Mouse (Mus musculus): Measurements from ENCODE around the gene Ipo5. TPM values are rescaled to one million over a fixed set of nuclear protein-coding genes. Genes with fewer than 3 reads are reported as not detected.

Ipo5 gene
- polyA plus RNA-seq (2015; fragmentation: Nextera tagmentation; extraction: Ambion mirVana), result 96.3 and 103 TPM in 2 replicates

DNA sequence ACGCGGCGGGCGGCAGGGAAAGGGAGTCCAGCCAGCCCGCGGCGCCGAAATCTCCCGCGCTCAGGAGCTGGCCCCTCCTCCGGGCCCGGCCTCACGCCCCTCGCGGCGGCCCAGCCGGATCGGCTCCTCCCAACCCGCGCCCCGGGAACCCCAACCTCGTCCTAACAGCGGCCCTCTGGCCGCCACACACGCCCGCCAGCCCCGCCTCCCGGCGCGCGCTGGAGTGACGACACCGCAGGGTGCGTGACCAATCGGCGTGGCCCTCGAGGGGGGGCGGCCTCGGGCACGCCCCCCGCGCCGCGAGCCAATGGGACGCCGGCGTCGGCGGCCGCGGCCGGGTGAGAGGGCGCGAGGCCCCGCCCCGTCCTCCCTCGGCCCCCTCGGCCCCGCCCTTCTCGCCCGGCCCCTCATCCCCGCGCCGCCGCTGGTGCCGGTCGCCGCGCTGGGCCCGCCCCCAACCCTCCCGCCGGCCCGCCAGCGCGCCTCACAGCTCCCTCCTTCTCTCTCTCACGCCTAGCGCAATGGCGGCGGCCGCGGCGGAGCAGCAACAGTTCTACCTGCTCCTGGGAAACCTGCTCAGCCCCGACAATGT lies at the start of gene Ipo5:
Gene Ipo5, plus strand, starts transcription at position 492 of the 592 bp plus-strand sequence.
- Histone ChIP-seq H3K9me3 (ENCODE audit: low read length) (no peaks in the 10 kb centered on the region), H3K36me3 (ENCODE audit: insufficient read depth, low read length) (no peaks in the 10 kb centered on the region), H3K4me2 (replicated peaks; ENCODE audit: low read depth, low read length) (peak within 1 kb of the TSS; percentile 94), H3K27me3 (ENCODE audit: insufficient read depth, low read length) (no peaks in the 10 kb centered on the region), H3K27ac (ENCODE audit: low read length) (peak within 1 kb of the TSS; percentile 94), H3K4me1 (ENCODE audit: insufficient read depth, low read length) (peaks cover 13% of the 10 kb centered on the region), H3K4me3 (ENCODE audit: low read length) (peak within 1 kb of the TSS; percentile 87), H3K9ac (replicated peaks; ENCODE audit: low read length) (peak within 1 kb of the TSS; percentile 88)
- peak; percentile 98 for ATAC-seq (ENCODE audit: low FRiP score, low TSS enrichment)
- WGBS, result 0% methylated on average over 27 of the region's 83 CpGs

DNA sequence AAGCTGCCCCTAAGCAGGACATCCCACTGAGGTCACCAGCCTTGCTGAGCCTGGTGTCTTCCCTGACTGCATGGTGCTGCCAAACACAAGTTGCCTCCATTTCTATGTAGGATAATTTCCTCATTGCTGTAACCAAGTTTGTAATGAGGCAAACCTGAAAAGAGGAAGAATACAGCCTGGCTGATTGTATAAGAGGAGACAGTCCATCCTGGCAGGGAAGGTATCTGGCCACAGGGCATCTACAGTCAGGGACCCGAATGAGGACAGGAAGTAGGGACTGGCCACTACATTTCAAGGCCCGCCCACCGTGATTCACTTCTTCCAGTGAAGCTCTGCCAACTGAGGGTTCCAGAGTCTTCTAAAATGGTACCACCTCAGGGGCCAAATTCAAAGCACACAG lies 47.8 kb upstream of the Ipo5 start:
- Histone ChIP-seq H3K4me1 (ENCODE audit: insufficient read depth, low read length) (no peaks in the 10 kb centered on the region), H3K27me3 (ENCODE audit: insufficient read depth, low read length) (no peaks in the 10 kb centered on the region), H3K36me3 (ENCODE audit: insufficient read depth, low read length) (no peaks in the 10 kb centered on the region), H3K9ac (replicated peaks; ENCODE audit: low read length) (no peak overlapping the region), H3K4me2 (replicated peaks; ENCODE audit: low read depth, low read length) (no peak overlapping the region), H3K27ac (ENCODE audit: low read length) (no peak overlapping the region), H3K9me3 (ENCODE audit: low read length) (peaks cover 11% of the 10 kb centered on the region; the same call in 1 of the 2 replicates), H3K4me3 (ENCODE audit: low read length) (no peak overlapping the region)
- ATAC-seq (ENCODE audit: low FRiP score, low TSS enrichment), result no peak
- WGBS, result 89% methylated on average over 3 of the region's 3 CpGs

DNA sequence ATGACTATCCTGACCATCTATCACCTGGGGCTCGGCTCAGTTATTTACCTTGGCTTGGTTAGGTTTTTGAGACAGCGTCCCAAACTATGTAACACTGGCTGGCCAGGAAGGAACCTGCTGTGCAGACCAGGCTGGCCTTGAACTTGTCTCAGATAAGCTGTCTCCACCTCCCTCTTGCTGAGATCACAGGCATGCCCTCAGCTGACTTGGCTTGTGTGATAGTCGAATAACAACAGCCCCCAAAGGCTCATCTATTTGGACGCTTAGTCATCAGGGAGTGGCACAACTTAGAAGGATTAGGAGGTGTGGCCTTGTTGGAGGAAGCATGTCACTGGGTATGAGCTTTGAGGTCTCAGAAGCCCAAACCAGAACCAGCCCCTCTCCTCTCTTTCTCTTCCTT lies 46.1 kb upstream of the Ipo5 start:
- WGBS, result 83% methylated on average over 4 of the region's 4 CpGs
- no peak overlapping the region for H3K9ac ChIP-seq (replicated peaks; ENCODE audit: low read length)
- H3K27me3 ChIP-seq (ENCODE audit: insufficient read depth, low read length), result no peaks in the 10 kb centered on the region
- H3K4me2 ChIP-seq (replicated peaks; ENCODE audit: low read depth, low read length), result no peak overlapping the region
- H3K9me3 ChIP-seq (ENCODE audit: low read length), result no peaks in the 10 kb centered on the region
- H3K4me1 ChIP-seq (ENCODE audit: insufficient read depth, low read length), result no peaks in the 10 kb centered on the region
- ATAC-seq (ENCODE audit: low FRiP score, low TSS enrichment), result no peak
- H3K27ac ChIP-seq (ENCODE audit: low read length), result no peak overlapping the region
- H3K4me3 ChIP-seq (ENCODE audit: low read length), result no peak overlapping the region
- no peaks in the 10 kb centered on the region for H3K36me3 ChIP-seq (ENCODE audit: insufficient read depth, low read length)

DNA sequence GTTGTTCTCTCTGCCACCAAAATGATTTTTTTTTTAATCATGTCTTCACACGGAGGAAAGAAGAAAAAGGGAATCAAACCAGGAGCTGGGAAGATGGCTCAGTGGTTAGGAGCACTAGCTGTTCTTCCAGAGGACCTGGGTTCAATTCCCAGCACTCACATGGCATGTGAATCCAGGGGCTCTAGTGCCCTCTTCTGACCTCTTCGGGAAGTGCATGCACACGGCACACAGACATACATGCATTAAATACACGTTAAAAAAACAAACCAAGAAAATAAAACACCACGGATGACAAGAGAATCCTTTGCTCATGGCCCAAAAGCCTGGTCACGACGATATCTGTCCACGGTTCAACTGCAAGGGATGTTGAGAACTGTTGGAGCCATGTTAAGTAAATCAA lies 44.5 kb upstream of the Ipo5 start:
- Histone ChIP-seq H3K9me3 (ENCODE audit: low read length) (no peaks in the 10 kb centered on the region), H3K36me3 (ENCODE audit: insufficient read depth, low read length) (no peaks in the 10 kb centered on the region), H3K4me1 (ENCODE audit: insufficient read depth, low read length) (no peaks in the 10 kb centered on the region), H3K9ac (replicated peaks; ENCODE audit: low read length) (no peak overlapping the region), H3K27ac (ENCODE audit: low read length) (no peak overlapping the region), H3K4me2 (replicated peaks; ENCODE audit: low read depth, low read length) (no peak overlapping the region), H3K27me3 (ENCODE audit: insufficient read depth, low read length) (no peaks in the 10 kb centered on the region), H3K4me3 (ENCODE audit: low read length) (no peak overlapping the region)
- no peak for ATAC-seq (ENCODE audit: low FRiP score, low TSS enrichment)
- 92% methylated on average over 8 of the region's 8 CpGs for WGBS

DNA sequence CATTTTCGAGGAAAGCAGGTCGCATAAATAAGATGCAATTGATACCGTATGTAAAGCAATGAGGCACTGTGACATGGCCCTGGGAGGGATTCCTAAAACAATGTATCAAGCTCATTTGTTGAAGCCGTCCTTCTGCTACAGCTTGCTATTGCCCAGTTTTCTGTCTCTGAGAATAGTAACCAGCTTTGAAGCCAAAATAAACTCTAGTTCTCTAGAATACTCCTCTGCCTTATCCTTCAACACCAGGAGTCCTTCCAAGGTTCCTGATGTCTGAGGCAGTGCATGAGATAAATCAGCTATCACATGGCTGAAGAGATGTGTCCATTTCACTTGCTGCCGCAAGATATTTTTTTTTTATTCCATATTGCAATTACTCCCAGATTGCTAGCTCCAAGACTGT lies 43.9 kb upstream of the Ipo5 start:
- no peak overlapping the region for H3K9ac ChIP-seq (replicated peaks; ENCODE audit: low read length)
- H3K27ac ChIP-seq (ENCODE audit: low read length), result no peak overlapping the region
- H3K9me3 ChIP-seq (ENCODE audit: low read length), result no peaks in the 10 kb centered on the region
- H3K36me3 ChIP-seq (ENCODE audit: insufficient read depth, low read length), result no peaks in the 10 kb centered on the region
- 81% methylated on average over 5 of the region's 5 CpGs for WGBS
- no peaks in the 10 kb centered on the region for H3K27me3 ChIP-seq (ENCODE audit: insufficient read depth, low read length)
- H3K4me3 ChIP-seq (ENCODE audit: low read length), result no peak overlapping the region
- ATAC-seq (ENCODE audit: low FRiP score, low TSS enrichment), result no peak
- no peaks in the 10 kb centered on the region for H3K4me1 ChIP-seq (ENCODE audit: insufficient read depth, low read length)
- no peak overlapping the region for H3K4me2 ChIP-seq (replicated peaks; ENCODE audit: low read depth, low read length)

DNA sequence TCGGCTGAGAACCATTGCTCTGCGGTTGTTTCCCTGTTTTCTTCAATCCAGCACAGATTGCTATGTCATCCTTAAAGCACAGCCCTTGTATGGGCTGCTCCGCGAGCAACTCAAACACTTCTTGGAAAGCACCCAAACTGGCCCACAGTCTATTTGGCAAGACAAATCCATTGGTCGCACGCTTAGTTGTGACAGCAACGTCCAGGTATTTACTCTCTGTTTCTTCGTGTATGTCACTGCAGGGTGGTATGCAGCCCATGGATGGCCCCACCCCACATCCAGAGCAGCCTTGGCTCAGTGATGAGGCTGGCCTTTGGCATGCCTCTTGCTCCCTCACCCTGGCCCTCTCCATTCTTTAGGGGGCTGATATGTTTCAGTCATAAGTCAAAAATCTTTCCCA lies 42.5 kb upstream of the Ipo5 start:
- H3K27me3 ChIP-seq (ENCODE audit: insufficient read depth, low read length), result no peaks in the 10 kb centered on the region
- WGBS, result 67% methylated on average over 8 of the region's 8 CpGs
- no peaks in the 10 kb centered on the region for H3K36me3 ChIP-seq (ENCODE audit: insufficient read depth, low read length)
- ATAC-seq (ENCODE audit: low FRiP score, low TSS enrichment), result no peak
- H3K4me3 ChIP-seq (ENCODE audit: low read length), result no peak overlapping the region
- H3K9ac ChIP-seq (replicated peaks; ENCODE audit: low read length), result no peak overlapping the region
- no peak overlapping the region for H3K27ac ChIP-seq (ENCODE audit: low read length)
- no peak overlapping the region for H3K4me2 ChIP-seq (replicated peaks; ENCODE audit: low read depth, low read length)
- H3K4me1 ChIP-seq (ENCODE audit: insufficient read depth, low read length), result no peaks in the 10 kb centered on the region
- H3K9me3 ChIP-seq (ENCODE audit: low read length), result no peaks in the 10 kb centered on the region

DNA sequence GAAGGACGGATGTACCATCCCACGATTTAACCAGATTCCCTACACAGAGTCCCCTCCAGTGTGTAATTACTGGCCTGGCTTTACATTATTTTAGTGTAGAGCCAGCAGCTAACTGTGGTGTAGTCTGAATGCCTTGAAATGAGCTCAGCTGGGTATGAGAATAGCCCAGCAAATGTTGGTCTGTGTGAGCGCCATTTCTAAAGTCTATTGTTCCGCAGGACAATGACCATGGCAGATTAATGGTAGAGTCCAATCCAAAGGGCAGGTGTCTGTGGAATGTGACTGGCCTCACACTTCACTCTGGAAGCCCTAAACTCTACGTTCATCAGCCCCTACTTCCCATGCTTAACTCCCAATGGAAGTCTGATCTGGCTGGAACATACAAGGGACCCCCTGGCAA lies 40.3 kb upstream of the Ipo5 start:
- no peaks in the 10 kb centered on the region for H3K27me3 ChIP-seq (ENCODE audit: insufficient read depth, low read length)
- H3K36me3 ChIP-seq (ENCODE audit: insufficient read depth, low read length), result no peaks in the 10 kb centered on the region
- no peak overlapping the region for H3K4me2 ChIP-seq (replicated peaks; ENCODE audit: low read depth, low read length)
- no peak overlapping the region for H3K9ac ChIP-seq (replicated peaks; ENCODE audit: low read length)
- 74% methylated on average over 5 of the region's 5 CpGs for WGBS
- no peak overlapping the region for H3K27ac ChIP-seq (ENCODE audit: low read length)
- H3K4me3 ChIP-seq (ENCODE audit: low read length), result no peak overlapping the region
- no peaks in the 10 kb centered on the region for H3K9me3 ChIP-seq (ENCODE audit: low read length)
- no peak for ATAC-seq (ENCODE audit: low FRiP score, low TSS enrichment)
- no peaks in the 10 kb centered on the region for H3K4me1 ChIP-seq (ENCODE audit: insufficient read depth, low read length)

DNA sequence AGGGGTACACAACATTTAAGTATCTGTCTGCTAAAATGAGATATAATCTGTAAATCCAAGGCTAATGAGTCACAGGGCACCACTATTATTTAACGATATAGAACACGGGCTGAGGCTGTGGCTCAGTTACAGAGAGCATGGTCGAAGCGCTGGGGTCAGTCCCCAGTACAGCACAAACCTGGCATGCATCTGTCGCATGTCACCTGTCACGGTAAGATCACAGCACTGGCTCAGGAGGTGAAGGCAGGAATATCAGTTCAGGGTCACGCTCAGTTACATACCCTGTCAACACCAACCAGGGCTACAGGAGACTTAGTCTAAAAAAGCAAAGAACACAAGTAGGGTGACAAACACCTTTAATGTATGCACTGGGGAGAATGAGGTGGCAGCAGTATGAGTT lies 36.6 kb upstream of the Ipo5 start:
- H3K36me3 ChIP-seq (ENCODE audit: insufficient read depth, low read length), result no peaks in the 10 kb centered on the region
- no peaks in the 10 kb centered on the region for H3K4me1 ChIP-seq (ENCODE audit: insufficient read depth, low read length)
- 57% methylated on average over 7 of the region's 7 CpGs for WGBS
- no peak overlapping the region for H3K27ac ChIP-seq (ENCODE audit: low read length)
- H3K27me3 ChIP-seq (ENCODE audit: insufficient read depth, low read length), result no peaks in the 10 kb centered on the region
- no peak overlapping the region for H3K4me2 ChIP-seq (replicated peaks; ENCODE audit: low read depth, low read length)
- no peak for ATAC-seq (ENCODE audit: low FRiP score, low TSS enrichment)
- H3K9me3 ChIP-seq (ENCODE audit: low read length), result no peaks in the 10 kb centered on the region
- no peak overlapping the region for H3K9ac ChIP-seq (replicated peaks; ENCODE audit: low read length)
- H3K4me3 ChIP-seq (ENCODE audit: low read length), result no peak overlapping the region

- Histone ChIP-seq H3K36me3 (ENCODE audit: insufficient read depth, low read length) (no peaks in the 10 kb centered on the region), H3K9me3 (ENCODE audit: low read length) (no peaks in the 10 kb centered on the region), H3K4me2 (replicated peaks; ENCODE audit: low read depth, low read length) (no peak overlapping the region), H3K4me1 (ENCODE audit: insufficient read depth, low read length) (no peaks in the 10 kb centered on the region), H3K9ac (replicated peaks; ENCODE audit: low read length) (no peak overlapping the region), H3K4me3 (ENCODE audit: low read length) (no peak overlapping the region), H3K27ac (ENCODE audit: low read length) (no peak overlapping the region), H3K27me3 (ENCODE audit: insufficient read depth, low read length) (no peaks in the 10 kb centered on the region)
- 74% methylated on average over 9 of the region's 9 CpGs for WGBS
- ATAC-seq (ENCODE audit: low FRiP score, low TSS enrichment), result no peak
Observed at GRCm38 (mm10) chr14:120875144-120875543, 35.9 kb upstream of the Ipo5 start.

DNA sequence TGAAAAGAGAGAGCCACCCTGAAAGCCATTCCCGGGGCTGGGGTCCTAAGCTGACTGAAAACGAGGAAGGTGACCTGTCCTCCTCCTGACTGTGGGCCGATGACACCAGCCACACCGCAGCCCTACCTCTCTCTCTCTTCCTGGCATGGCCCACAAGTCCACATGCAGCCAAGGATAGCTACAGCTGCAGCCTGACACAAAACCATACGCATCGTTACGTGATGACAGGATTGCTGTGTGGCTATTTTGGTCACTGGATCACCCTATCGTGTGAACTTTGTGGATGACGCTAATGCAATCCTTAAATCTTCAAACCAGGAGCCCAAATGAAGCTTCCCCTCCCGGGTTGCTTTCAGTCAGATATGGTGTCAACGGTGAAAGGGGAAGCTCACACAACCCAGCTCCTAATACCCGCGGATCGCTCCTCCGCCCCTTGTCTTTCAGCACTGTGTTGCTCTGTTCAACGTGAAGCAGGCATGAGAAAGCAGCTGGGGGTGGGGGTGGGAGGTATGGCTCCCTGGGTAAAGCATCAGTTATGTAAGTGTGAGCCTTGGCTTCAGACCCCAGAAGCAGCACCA lies 35.1 kb upstream of the Ipo5 start:
- ATAC-seq (ENCODE audit: low FRiP score, low TSS enrichment), result no peak
- no peaks in the 10 kb centered on the region for H3K9me3 ChIP-seq (ENCODE audit: low read length)
- no peak overlapping the region for H3K27ac ChIP-seq (ENCODE audit: low read length)
- no peaks in the 10 kb centered on the region for H3K36me3 ChIP-seq (ENCODE audit: insufficient read depth, low read length)
- H3K27me3 ChIP-seq (ENCODE audit: insufficient read depth, low read length), result no peaks in the 10 kb centered on the region
- no peak overlapping the region for H3K4me3 ChIP-seq (ENCODE audit: low read length)
- no peak overlapping the region for H3K4me2 ChIP-seq (replicated peaks; ENCODE audit: low read depth, low read length)
- no peaks in the 10 kb centered on the region for H3K4me1 ChIP-seq (ENCODE audit: insufficient read depth, low read length)
- H3K9ac ChIP-seq (replicated peaks; ENCODE audit: low read length), result no peak overlapping the region
- WGBS, result 88% methylated on average over 16 of the region's 16 CpGs
